Mouse (Mus musculus) mesoderm, embryonic 11.5 days (tissue): ENCODE data around the gene Rbfox3.

Source experiments
- DNase-seq: peaks from one replicate; pipeline ENCODE4 v3.0.0-alpha.2; 2012; ENCODE audit warnings: low read depth, low spot score

The Rbfox3 gene

DNA sequence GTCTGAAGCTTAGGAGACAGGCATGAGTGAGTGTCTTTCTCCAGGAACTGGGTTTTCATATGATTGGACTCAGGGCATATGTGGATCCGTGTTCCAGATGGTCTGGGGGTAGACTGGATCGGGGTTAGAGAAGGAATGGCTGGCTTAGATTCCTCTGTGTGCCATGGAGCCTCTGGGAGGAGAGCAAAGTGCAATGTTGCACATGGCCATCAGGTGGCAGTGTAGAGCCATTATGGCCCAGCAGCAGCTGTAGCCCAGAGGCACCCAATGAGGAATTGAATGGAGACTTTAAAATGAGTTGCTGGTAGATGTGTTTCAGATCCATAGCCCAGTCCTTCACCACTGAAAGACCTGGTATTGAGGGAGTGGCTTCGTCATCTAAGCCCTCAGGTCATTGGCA, 465.6 kb downstream of the Rbfox3 start:
- DNase-seq: peak; percentile 87

DNA sequence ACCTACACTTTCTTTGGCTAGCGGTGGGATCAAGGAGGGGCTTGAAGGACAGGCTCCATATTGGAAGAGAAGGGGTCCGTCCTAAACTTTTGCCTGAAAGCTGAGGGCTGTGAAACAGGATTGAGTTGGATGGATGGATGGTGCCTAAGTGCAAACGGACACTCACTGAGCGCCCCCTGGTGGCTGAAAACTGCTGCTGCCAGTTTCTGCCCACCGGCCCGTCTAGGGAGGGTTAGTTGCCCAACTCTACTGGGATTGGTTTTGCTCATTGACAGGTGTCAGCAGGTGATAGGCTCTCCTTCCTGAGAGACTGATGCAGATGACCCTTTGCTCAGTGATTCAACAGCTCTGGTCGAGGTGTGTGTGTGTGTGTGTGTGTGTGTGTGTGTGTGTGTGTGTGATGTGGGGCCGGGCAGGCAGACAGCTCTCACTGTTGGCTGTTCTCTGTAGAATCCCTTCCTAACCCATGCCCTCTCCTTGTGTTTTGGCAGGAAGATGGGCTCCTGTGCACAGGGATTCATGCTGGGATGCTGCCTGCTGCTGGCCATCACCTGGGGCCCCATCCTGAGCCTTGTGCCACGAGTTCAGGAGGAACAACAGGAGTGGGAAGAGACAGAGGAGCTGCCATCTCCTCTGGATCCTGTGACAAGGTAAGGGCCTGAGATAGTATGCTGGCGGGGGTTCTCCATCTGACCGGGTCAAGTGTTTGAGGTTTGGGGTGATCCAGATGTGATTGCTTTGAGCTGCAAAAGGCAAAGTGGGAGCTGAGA, 468.0 kb downstream of the Rbfox3 start:
- DNase-seq: peak; percentile 66

DNA sequence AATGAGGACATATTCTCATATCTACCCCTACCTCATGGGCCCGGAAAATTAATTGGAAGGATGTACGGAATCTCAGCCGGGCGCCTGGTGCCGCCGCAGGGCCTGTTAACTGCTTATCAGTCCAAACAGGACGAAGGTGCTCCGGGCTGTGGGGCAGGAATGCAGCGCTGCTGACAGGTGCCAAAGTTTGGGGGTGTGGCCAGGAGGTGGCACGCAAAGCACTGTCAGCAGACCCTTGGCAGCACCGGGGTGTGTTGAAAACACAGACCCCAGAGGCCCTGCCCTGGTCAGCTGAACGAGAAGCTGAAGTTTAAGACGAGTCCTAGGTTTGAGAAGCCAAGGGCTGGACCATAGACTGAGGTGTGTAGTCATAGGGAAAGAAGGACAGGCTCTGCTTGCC, 468.7 kb downstream of the Rbfox3 start:
- DNase-seq: no peak
